Mouse (Mus musculus) heart, embryonic 11.5 days (tissue): ENCODE data around the gene Nudt14. TPM values are rescaled to one million over a fixed set of nuclear protein-coding genes. Genes with fewer than 3 reads are reported as not detected.

Experiments
- ATAC-seq: fragments of 200-750 bp; cut with Nextera tagmentation; replicated peaks from 2 replicates; pipeline ENCODE4 v1.8.0; 2017; ENCODE audit warnings: moderate library complexity; ENCODE audit not compliant: insufficient number of reproducible peaks, low FRiP score, low TSS enrichment
- H3K27ac ChIP-seq: fragments of 300-500 bp; sonication (generic); 2 replicates; pipeline ENCODE4 v1.5.1; 2014; ENCODE audit warnings: mild to moderate bottlenecking, low read depth, low read length
- H3K27me3 ChIP-seq: fragments of 300-500 bp; sonication (generic); 2 replicates; pipeline ENCODE4 v1.6.1; 2014; ENCODE audit warnings: mild to moderate bottlenecking, low read length, mixed read lengths; ENCODE audit not compliant: control insufficient read depth, insufficient read depth
- H3K36me3 ChIP-seq: fragments of 300-500 bp; sonication (generic); 2 replicates; pipeline ENCODE4 v1.6.1; 2014; ENCODE audit warnings: mild to moderate bottlenecking, low read length, moderate library complexity, mixed read lengths; ENCODE audit not compliant: control insufficient read depth, insufficient read depth
- H3K4me1 ChIP-seq: fragments of 300-500 bp; sonication (generic); 2 replicates; pipeline ENCODE4 v1.6.1; 2014; ENCODE audit warnings: low read length; ENCODE audit not compliant: control insufficient read depth, insufficient read depth
- H3K4me2 ChIP-seq: fragments of 300-500 bp; sonication (generic); 2 replicates; pipeline ENCODE4 v1.6.1; 2014; ENCODE audit warnings: mild to moderate bottlenecking, moderate library complexity
- H3K4me3 ChIP-seq: fragments of 300-500 bp; sonication (generic); 2 replicates; pipeline ENCODE4 v1.5.1; 2014; ENCODE audit warnings: low read depth, low read length
- H3K9ac ChIP-seq: fragments of 300-500 bp; sonication (generic); 2 replicates; pipeline ENCODE4 v1.6.1; 2014; ENCODE audit warnings: mild to moderate bottlenecking, low read depth, low read length, moderate library complexity
- H3K9me3 ChIP-seq: fragments of 300-500 bp; sonication (generic); replicated peaks from 2 replicates; pipeline ENCODE4 v1.6.1; 2016; ENCODE audit warnings: low read length; ENCODE audit not compliant: control insufficient read depth
- WGBS: fragments of 180-500 bp; shearing (Covaris S2); extraction: QIAGEN DNeasy Blood & Tissue Kit; methylation state at CpG from one replicate; pipeline ENCODE4 v1.1.7; 2014; ENCODE audit not compliant: insufficient replicate concordance; 5-methylcytosine and 5-hydroxymethylcytosine counted together
- polyA plus RNA-seq: library from polyadenylated mRNA; unstranded; fragments of >200 nt; fragmentation: Nextera tagmentation; extraction: Ambion mirVana; gene quantifications from 2 replicates; pipeline ENCODE4 v1.2.1, GENCODE M21; 2014

The Nudt14 gene
- polyA plus RNA-seq, 1 experiment from 2014 or later = 50.7 TPM

- Histone ChIP-seq H3K4me3 (no peak overlapping the region), H3K27ac (peak overlapping the region; percentile 43; the same call in 1 of the 2 replicates), H3K4me2 (no peak overlapping the region), H3K9ac (no peak overlapping the region), H3K9me3 (no peaks in the 10 kb centered on the region), H3K4me1 (peaks cover 36% of the 10 kb centered on the region), H3K36me3 (no peaks in the 10 kb centered on the region), H3K27me3 (peaks cover 3% of the 10 kb centered on the region; the same call in 1 of the 2 replicates)
- 54% methylated on average over 3 of the region's 3 CpGs for WGBS
- ATAC-seq = no peak
Observed at GRCm38 (mm10) chr12:112952926-112953565, 11.1 kb upstream of the Nudt14 start.

GRCm38 (mm10) chr12:112952433-112952832 is 10.5 kb upstream of the Nudt14 start:
- ATAC-seq = peak; percentile 12; the same call in 1 of the 2 replicates
- Histone ChIP-seq H3K36me3 (no peaks in the 10 kb centered on the region), H3K27me3 (peaks cover 3% of the 10 kb centered on the region; the same call in 1 of the 2 replicates), H3K4me1 (peaks cover 38% of the 10 kb centered on the region), H3K4me3 (no peak overlapping the region), H3K9ac (no peak overlapping the region), H3K9me3 (no peaks in the 10 kb centered on the region), H3K27ac (peak overlapping the region; percentile 43; the same call in 1 of the 2 replicates), H3K4me2 (no peak overlapping the region)
- WGBS = 49% methylated on average over 8 of the region's 8 CpGs

- Histone ChIP-seq H3K36me3 (no peaks in the 10 kb centered on the region), H3K4me3 (no peak overlapping the region), H3K27ac (peak overlapping the region; percentile 86; the same call in 1 of the 2 replicates), H3K4me1 (peaks cover 38% of the 10 kb centered on the region), H3K9me3 (no peaks in the 10 kb centered on the region), H3K4me2 (no peak overlapping the region), H3K27me3 (peaks cover 10% of the 10 kb centered on the region; the same call in 1 of the 2 replicates), H3K9ac (no peak overlapping the region; the same call in 1 of the 2 replicates)
- no peak for ATAC-seq
- WGBS = 15% methylated on average over 7 of the region's 7 CpGs
Observed at GRCm38 (mm10) chr12:112951150-112951842, 9.4 kb upstream of the Nudt14 start.

GRCm38 (mm10) chr12:112950761-112951129 is 8.8 kb upstream of the Nudt14 start:
- H3K9ac ChIP-seq = peak overlapping the region; percentile 82; the same call in 1 of the 2 replicates

GRCm38 (mm10) chr12:112950040-112950760 is 8.3 kb upstream of the Nudt14 start:
- peak overlapping the region; percentile 82 for H3K9ac ChIP-seq
- H3K4me2 ChIP-seq = peak overlapping the region; percentile 98
- peak overlapping the region; percentile 86 for H3K27ac ChIP-seq
- under 1% methylated on average over 56 of the region's 58 CpGs for WGBS
- no peaks in the 10 kb centered on the region for H3K9me3 ChIP-seq
- peak; percentile 72 for ATAC-seq
- H3K36me3 ChIP-seq = no peaks in the 10 kb centered on the region
- H3K4me1 ChIP-seq = peaks cover 38% of the 10 kb centered on the region
- H3K4me3 ChIP-seq = peak overlapping the region; percentile 62
- peaks cover 10% of the 10 kb centered on the region; the same call in 1 of the 2 replicates for H3K27me3 ChIP-seq

More at GRCm38 (mm10) chr12:112950761-112951129, 8.8 kb upstream of the Nudt14 start:
- Histone ChIP-seq H3K27me3 (peaks cover 10% of the 10 kb centered on the region; the same call in 1 of the 2 replicates), H3K36me3 (no peaks in the 10 kb centered on the region), H3K4me2 (peak overlapping the region; percentile 98), H3K4me3 (peak overlapping the region; percentile 62), H3K27ac (peak overlapping the region; percentile 86), H3K4me1 (peaks cover 38% of the 10 kb centered on the region), H3K9me3 (no peaks in the 10 kb centered on the region)
- 0 out of 2 replicates have a peak, but pooled peaks have one; percentile 7 for ATAC-seq
- WGBS = 3% methylated on average over 6 of the region's 6 CpGs

- Histone ChIP-seq H3K27me3 (peaks cover 13% of the 10 kb centered on the region; the same call in 1 of the 2 replicates), H3K36me3 (no peaks in the 10 kb centered on the region), H3K9ac (no peak overlapping the region), H3K9me3 (no peaks in the 10 kb centered on the region), H3K4me2 (no peak overlapping the region), H3K4me3 (no peak overlapping the region), H3K4me1 (peaks cover 24% of the 10 kb centered on the region), H3K27ac (peak overlapping the region; percentile 41; the same call in 1 of the 2 replicates)
- no peak for ATAC-seq
- 23% methylated on average over 4 of the region's 4 CpGs for WGBS
Observed at GRCm38 (mm10) chr12:112947307-112947706, 5.4 kb upstream of the Nudt14 start.

GRCm38 (mm10) chr12:112943669-112944068 is 1.7 kb upstream of the Nudt14 start:
- H3K27me3 ChIP-seq = peaks cover 16% of the 10 kb centered on the region; the same call in 1 of the 2 replicates
- ATAC-seq = no peak
- WGBS = 66% methylated on average over 2 of the region's 2 CpGs
- no peaks in the 10 kb centered on the region for H3K9me3 ChIP-seq
- no peaks in the 10 kb centered on the region for H3K36me3 ChIP-seq
- no peak overlapping the region for H3K4me2 ChIP-seq
- H3K9ac ChIP-seq = no peak overlapping the region
- peaks cover 8% of the 10 kb centered on the region; the same call in 1 of the 2 replicates for H3K4me1 ChIP-seq
- H3K27ac ChIP-seq = no peak overlapping the region
- no peak overlapping the region for H3K4me3 ChIP-seq

GRCm38 (mm10) chr12:112941156-112941775 is 658 bp downstream of the Nudt14 start:
- peak overlapping the region; percentile 81 for H3K4me2 ChIP-seq
- no peaks in the 10 kb centered on the region for H3K9me3 ChIP-seq
- ATAC-seq = no peak
- H3K4me1 ChIP-seq = peaks cover 8% of the 10 kb centered on the region
- H3K9ac ChIP-seq = peak overlapping the region; percentile 90
- no peaks in the 10 kb centered on the region for H3K36me3 ChIP-seq
- H3K4me3 ChIP-seq = peak overlapping the region; percentile 78
- H3K27ac ChIP-seq = peak overlapping the region; percentile 66; the same call in 1 of the 2 replicates
- WGBS = 43% methylated on average over 10 of the region's 10 CpGs
- H3K27me3 ChIP-seq = peaks cover 13% of the 10 kb centered on the region
